Mouse (Mus musculus): Measurements from ENCODE around the gene Siva1. TPM values are rescaled to one million over a fixed set of nuclear protein-coding genes. Genes with fewer than 3 reads are reported as not detected.

The Siva1 gene
- polyA plus RNA-seq (2016; fragmentation: Nextera tagmentation; extraction: Ambion mirVana) = 306 and 361 TPM in 2 replicates

GRCm38 (mm10) chr12:112644180-112644854, at the start of gene Siva1:
Gene Siva1 (plus strand): TSS chr12:112644679.
- H3K4me1 ChIP-seq = peaks cover 33% of the 10 kb centered on the region
- 2% methylated on average over 46 of the region's 46 CpGs for WGBS
- peak within 1 kb of the TSS; percentile 88 for H3K4me3 ChIP-seq
- H3K9me3 ChIP-seq (replicated peaks) = no peaks in the 10 kb centered on the region
- H3K27me3 ChIP-seq (ENCODE audit: low read depth, poor library complexity, severe bottlenecking) = no peaks in the 10 kb centered on the region
- peaks cover 27% of the 10 kb centered on the region for H3K36me3 ChIP-seq
- DNase-seq (ENCODE audit: low spot score) = peak; percentile 100
- H3K27ac ChIP-seq (replicated peaks) = peak within 1 kb of the TSS; percentile 93

GRCm38 (mm10) chr12:112594989-112595388, 49.5 kb upstream of the Siva1 start:
- 55% methylated on average over 4 of the region's 4 CpGs for WGBS
- peaks cover 35% of the 10 kb centered on the region for H3K27me3 ChIP-seq (ENCODE audit: low read depth, poor library complexity, severe bottlenecking)
- no peaks in the 10 kb centered on the region for H3K36me3 ChIP-seq
- DNase-seq (ENCODE audit: low spot score) = no peak
- peaks cover 48% of the 10 kb centered on the region for H3K4me1 ChIP-seq
- no peaks in the 10 kb centered on the region for H3K9me3 ChIP-seq (replicated peaks)
- H3K4me3 ChIP-seq = no peak overlapping the region
- H3K27ac ChIP-seq (replicated peaks) = no peak overlapping the region; the same call in 1 of the 2 replicates

- 62% methylated on average over 4 of the region's 4 CpGs for WGBS
- Histone ChIP-seq H3K4me1 (peaks cover 49% of the 10 kb centered on the region), H3K27ac (replicated peaks) (0 out of 2 replicates have a peak overlapping the region, but pooled peaks have one; percentile 49)
Measured at GRCm38 (mm10) chr12:112595626-112596025, 48.9 kb upstream of the Siva1 start.

GRCm38 (mm10) chr12:112596454-112596853, 48.0 kb upstream of the Siva1 start:
- WGBS = 83% methylated on average over 9 of the region's 9 CpGs
- no peaks in the 10 kb centered on the region for H3K36me3 ChIP-seq

More at GRCm38 (mm10) chr12:112595626-112596025, 48.9 kb upstream of the Siva1 start:
- Histone ChIP-seq H3K36me3 (no peaks in the 10 kb centered on the region), H3K9me3 (replicated peaks) (no peaks in the 10 kb centered on the region), H3K4me3 (no peak overlapping the region), H3K27me3 (ENCODE audit: low read depth, poor library complexity, severe bottlenecking) (peaks cover 29% of the 10 kb centered on the region)
- no peak for DNase-seq (ENCODE audit: low spot score)

GRCm38 (mm10) chr12:112596891-112597500, 47.5 kb upstream of the Siva1 start:
- 81% methylated on average over 14 of the region's 14 CpGs for WGBS
- H3K9me3 ChIP-seq (replicated peaks) = no peaks in the 10 kb centered on the region
- H3K27me3 ChIP-seq (ENCODE audit: low read depth, poor library complexity, severe bottlenecking) = peaks cover 15% of the 10 kb centered on the region
- DNase-seq (ENCODE audit: low spot score) = no peak
- no peak overlapping the region for H3K27ac ChIP-seq (replicated peaks)
- no peaks in the 10 kb centered on the region for H3K36me3 ChIP-seq
- H3K4me3 ChIP-seq = no peak overlapping the region
- peaks cover 49% of the 10 kb centered on the region for H3K4me1 ChIP-seq

More at GRCm38 (mm10) chr12:112596454-112596853, 48.0 kb upstream of the Siva1 start:
- peaks cover 20% of the 10 kb centered on the region for H3K27me3 ChIP-seq (ENCODE audit: low read depth, poor library complexity, severe bottlenecking)
- H3K9me3 ChIP-seq (replicated peaks) = no peaks in the 10 kb centered on the region
- no peak for DNase-seq (ENCODE audit: low spot score)
- H3K4me1 ChIP-seq = peaks cover 49% of the 10 kb centered on the region
- H3K4me3 ChIP-seq = no peak overlapping the region
- no peak overlapping the region for H3K27ac ChIP-seq (replicated peaks)

GRCm38 (mm10) chr12:112597618-112598017, 46.9 kb upstream of the Siva1 start:
- 84% methylated on average over 8 of the region's 8 CpGs for WGBS
- H3K27me3 ChIP-seq (ENCODE audit: low read depth, poor library complexity, severe bottlenecking) = peaks cover 12% of the 10 kb centered on the region; the same call in 1 of the 2 replicates
- H3K27ac ChIP-seq (replicated peaks) = no peak overlapping the region
- no peaks in the 10 kb centered on the region for H3K36me3 ChIP-seq
- no peak overlapping the region for H3K4me3 ChIP-seq
- H3K4me1 ChIP-seq = peaks cover 47% of the 10 kb centered on the region
- no peaks in the 10 kb centered on the region for H3K9me3 ChIP-seq (replicated peaks)
- no peak for DNase-seq (ENCODE audit: low spot score)

- Histone ChIP-seq H3K27me3 (ENCODE audit: low read depth, poor library complexity, severe bottlenecking) (0 out of 2 replicates have a peak, but pooled peaks cover 7% of the 10 kb centered on the region), H3K4me3 (no peak overlapping the region), H3K4me1 (peaks cover 41% of the 10 kb centered on the region), H3K27ac (replicated peaks) (peak overlapping the region; percentile 46; the same call in 1 of the 2 replicates), H3K36me3 (no peaks in the 10 kb centered on the region), H3K9me3 (replicated peaks) (no peaks in the 10 kb centered on the region)
- DNase-seq (ENCODE audit: low spot score) = no peak
- WGBS = 55% methylated on average over 4 of the region's 4 CpGs
Measured at GRCm38 (mm10) chr12:112599198-112599597, 45.3 kb upstream of the Siva1 start.

- Histone ChIP-seq H3K27ac (replicated peaks) (no peak overlapping the region), H3K9me3 (replicated peaks) (no peaks in the 10 kb centered on the region), H3K27me3 (ENCODE audit: low read depth, poor library complexity, severe bottlenecking) (0 out of 2 replicates have a peak, but pooled peaks cover 7% of the 10 kb centered on the region), H3K36me3 (no peaks in the 10 kb centered on the region), H3K4me1 (peaks cover 37% of the 10 kb centered on the region), H3K4me3 (no peak overlapping the region)
- WGBS = 80% methylated on average over 30 of the region's 30 CpGs
- no peak for DNase-seq (ENCODE audit: low spot score)
Measured at GRCm38 (mm10) chr12:112599942-112600611, 44.4 kb upstream of the Siva1 start.

GRCm38 (mm10) chr12:112604022-112604421, 40.5 kb upstream of the Siva1 start:
- no peaks in the 10 kb centered on the region for H3K9me3 ChIP-seq (replicated peaks)
- H3K4me1 ChIP-seq = peaks cover 25% of the 10 kb centered on the region
- no peaks in the 10 kb centered on the region for H3K36me3 ChIP-seq
- WGBS = 91% methylated on average over 5 of the region's 5 CpGs
- no peaks in the 10 kb centered on the region for H3K27me3 ChIP-seq (ENCODE audit: low read depth, poor library complexity, severe bottlenecking)
- no peak overlapping the region for H3K4me3 ChIP-seq
- H3K27ac ChIP-seq (replicated peaks) = no peak overlapping the region
- no peak for DNase-seq (ENCODE audit: low spot score)

GRCm38 (mm10) chr12:112604709-112605649, 39.5 kb upstream of the Siva1 start:
- peak; percentile 59 for DNase-seq (ENCODE audit: low spot score)
- no peaks in the 10 kb centered on the region for H3K36me3 ChIP-seq
- 62% methylated on average over 20 of the region's 20 CpGs for WGBS
- no peak overlapping the region for H3K4me3 ChIP-seq
- peak overlapping the region; percentile 46; the same call in 1 of the 2 replicates for H3K27ac ChIP-seq (replicated peaks)
- no peaks in the 10 kb centered on the region for H3K27me3 ChIP-seq (ENCODE audit: low read depth, poor library complexity, severe bottlenecking)
- no peaks in the 10 kb centered on the region for H3K9me3 ChIP-seq (replicated peaks)
- peaks cover 18% of the 10 kb centered on the region for H3K4me1 ChIP-seq

- H3K36me3 ChIP-seq = no peaks in the 10 kb centered on the region
- peak; percentile 71 for DNase-seq (ENCODE audit: low spot score)
- H3K9me3 ChIP-seq (replicated peaks) = no peaks in the 10 kb centered on the region
- H3K4me1 ChIP-seq = peaks cover 17% of the 10 kb centered on the region
- no peak overlapping the region for H3K27ac ChIP-seq (replicated peaks)
- 53% methylated on average over 6 of the region's 6 CpGs for WGBS
- H3K27me3 ChIP-seq (ENCODE audit: low read depth, poor library complexity, severe bottlenecking) = no peaks in the 10 kb centered on the region
- no peak overlapping the region for H3K4me3 ChIP-seq
Measured at GRCm38 (mm10) chr12:112605766-112606165, 38.7 kb upstream of the Siva1 start.

GRCm38 (mm10) chr12:112606998-112607397, 37.5 kb upstream of the Siva1 start:
- DNase-seq (ENCODE audit: low spot score) = no peak
- H3K36me3 ChIP-seq = no peaks in the 10 kb centered on the region
- no peak overlapping the region for H3K27ac ChIP-seq (replicated peaks)
- peaks cover 17% of the 10 kb centered on the region for H3K4me1 ChIP-seq
- no peaks in the 10 kb centered on the region for H3K27me3 ChIP-seq (ENCODE audit: low read depth, poor library complexity, severe bottlenecking)
- H3K4me3 ChIP-seq = no peak overlapping the region
- 84% methylated on average over 6 of the region's 6 CpGs for WGBS
- no peaks in the 10 kb centered on the region for H3K9me3 ChIP-seq (replicated peaks)

Data from midbrain, embryonic 10.5 days (tissue).